Mouse (Mus musculus): ENCODE results near the gene Prl3d1. TPM values are rescaled to one million over a fixed set of nuclear protein-coding genes. Genes with fewer than 3 reads are reported as not detected.
"Not testable (repeated sequence)": the region's sequence is repeated elsewhere in the genome, so short reads cannot be mapped to it uniquely, and the experiment has no call there.

The Prl3d1 gene
- not detected for total RNA-seq (2021)
- long read RNA-seq, experiment 1: 0 reads
- long read RNA-seq, experiment 2: 0 reads

GRCm38 (mm10) chr13:27093890-27094289 lies at the start of gene Prl3d1:
TSS of gene Prl3d1 (plus strand) at chr13:27094190.
- DNase-seq (ENCODE audit: low spot score in 2 of 2): not testable (repeated sequence)

GRCm38 (mm10) chr13:27057270-27057669 lies 36.7 kb upstream of the Prl3d1 start, which contains the start of gene Prl:
TSS of gene Prl (plus strand) at chr13:27057570.
- DNase-seq (ENCODE audit: low spot score in 2 of 2): no peak

GRCm38 (mm10) chr13:27059177-27059576 lies 34.8 kb upstream of the Prl3d1 start:
- no peak for DNase-seq (ENCODE audit: low spot score in 2 of 2)

GRCm38 (mm10) chr13:27121398-27121797 lies 27.4 kb downstream of the Prl3d1 start, which contains the start of gene Prl3d2:
TSS of gene Prl3d2 (plus strand) at chr13:27121698.
- DNase-seq (ENCODE audit: low spot score in 2 of 2): not testable (repeated sequence)

GRCm38 (mm10) chr13:27148264-27148663 lies 54.3 kb downstream of the Prl3d1 start:
- no peak for DNase-seq (ENCODE audit: low spot score in 2 of 2)

Other genes starting within 250 kb of the Prl3d1 start
- not detected for gene Prl, start 36.6 kb upstream of the Prl3d1 start, total RNA-seq (2021)
- not detected for gene Prl3d2, start 27.5 kb downstream of the Prl3d1 start, total RNA-seq (2021)
- gene Prl3d3, start 62.6 kb downstream of the Prl3d1 start, total RNA-seq (2021): not detected
- not detected for gene Prl3c1, start 102.5 kb downstream of the Prl3d1 start, total RNA-seq (2021)
- gene Prl3b1, start 147.7 kb downstream of the Prl3d1 start, total RNA-seq (2021): not detected
- gene Prl3a1, start 165.2 kb downstream of the Prl3d1 start, total RNA-seq (2021): not detected
- not detected for gene Prl6a1, start 218.4 kb downstream of the Prl3d1 start, total RNA-seq (2021)